Mouse (Mus musculus): ENCODE measurements at regions not wholly inside any gene's neighbourhood (a gene's known extent, or its start where the extent isn't known, plus 50 kb on each side); places are given as distances from the start of the nearest gene placed in this dataset.

DNA sequence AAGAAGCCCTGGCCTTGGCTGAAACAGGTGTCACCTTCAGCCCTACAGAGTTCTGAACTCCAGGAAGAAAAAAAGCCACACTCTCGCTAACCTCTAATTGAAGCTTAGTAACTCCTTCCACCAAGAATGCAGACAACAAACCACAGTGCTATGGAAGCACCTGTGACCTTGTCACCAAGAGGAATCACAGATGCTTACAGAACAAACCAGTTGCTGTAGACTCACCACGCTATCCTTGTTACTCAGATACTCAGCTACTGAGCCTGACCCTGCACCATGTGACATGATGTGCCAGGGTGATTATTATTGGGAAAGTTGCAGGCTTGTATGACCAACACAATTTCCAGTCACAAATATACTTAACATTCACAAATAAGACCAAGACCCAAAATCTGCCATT lies 104.6 kb downstream of the Sp3 start:
- Histone ChIP-seq H3K27me3 (replicated peaks; ENCODE audit: control insufficient read depth, insufficient read depth, low read length) (no peaks in the 10 kb centered on the region), H3K27ac (ENCODE audit: low read depth) (no peak overlapping the region), H3K9me3 (ENCODE audit: control insufficient read depth, low read length) (no peaks in the 10 kb centered on the region), H3K36me3 (ENCODE audit: control insufficient read depth, insufficient read depth, low read length) (no peaks in the 10 kb centered on the region), H3K4me1 (replicated peaks; ENCODE audit: control insufficient read depth, insufficient read depth, low read length) (no peaks in the 10 kb centered on the region), H3K4me3 (ENCODE audit: low read depth, low read length) (no peak overlapping the region), H3K9ac (ENCODE audit: low read length) (no peak overlapping the region), H3K4me2 (ENCODE audit: low read length) (no peak overlapping the region)
- DNase-seq (ENCODE audit: low spot score) (no peak), ATAC-seq (replicated peaks; ENCODE audit: low FRiP score, low TSS enrichment, low read depth) (no peak)
- 69% methylated on average over 2 of the region's 2 CpGs for WGBS

DNA sequence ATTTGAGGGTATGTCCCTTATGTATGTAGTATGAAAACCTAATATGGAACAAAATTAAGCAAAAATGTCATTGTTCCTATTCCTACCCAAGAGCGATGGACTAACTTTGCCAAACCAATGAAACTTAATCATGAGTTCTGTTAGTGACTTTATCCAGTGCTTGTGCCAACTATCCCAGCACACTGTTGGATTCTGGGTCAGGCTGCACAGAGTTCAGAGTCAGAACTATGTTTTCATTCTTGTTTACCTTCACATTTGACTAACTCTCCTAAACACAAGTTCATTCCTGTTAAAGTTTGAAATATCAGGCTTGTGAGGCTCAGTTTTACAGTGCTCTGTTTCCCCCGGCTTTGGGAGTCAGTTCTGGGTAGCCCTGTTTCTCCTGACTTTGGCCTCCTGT lies 100.2 kb downstream of the Sp3 start:
- Histone ChIP-seq H3K4me3 (ENCODE audit: low read depth, low read length) (no peak overlapping the region), H3K27me3 (replicated peaks; ENCODE audit: control insufficient read depth, insufficient read depth, low read length) (no peaks in the 10 kb centered on the region), H3K4me1 (replicated peaks; ENCODE audit: control insufficient read depth, insufficient read depth, low read length) (no peaks in the 10 kb centered on the region), H3K27ac (ENCODE audit: low read depth) (no peak overlapping the region), H3K9me3 (ENCODE audit: control insufficient read depth, low read length) (no peaks in the 10 kb centered on the region), H3K9ac (ENCODE audit: low read length) (no peak overlapping the region), H3K4me2 (ENCODE audit: low read length) (no peak overlapping the region), H3K36me3 (ENCODE audit: control insufficient read depth, insufficient read depth, low read length) (no peaks in the 10 kb centered on the region)
- ATAC-seq (replicated peaks; ENCODE audit: low FRiP score, low TSS enrichment, low read depth) (no peak), DNase-seq (ENCODE audit: low spot score) (no peak)
- 88% methylated on average over 2 of the region's 2 CpGs for WGBS

DNA sequence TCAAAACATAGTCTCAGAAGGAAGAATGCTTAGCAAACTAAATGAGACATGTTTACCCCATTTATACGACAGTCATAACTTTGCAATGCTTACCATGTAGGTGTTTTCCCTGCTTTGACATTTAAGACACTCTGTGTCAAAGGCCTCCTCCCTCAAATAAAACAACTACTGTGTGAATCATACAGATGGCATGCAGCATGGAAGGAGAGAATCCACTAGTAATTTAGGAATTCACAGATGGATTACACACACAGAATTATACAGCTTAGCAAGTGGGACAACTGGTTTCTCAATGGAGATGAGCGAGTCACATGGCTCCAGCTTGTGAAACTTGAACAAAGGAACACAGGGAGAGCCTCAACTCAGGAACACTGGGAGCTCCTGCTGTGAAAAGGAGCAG lies 98.7 kb downstream of the Sp3 start:
- 91% methylated on average over 2 of the region's 2 CpGs for WGBS
- H3K9me3 ChIP-seq (ENCODE audit: control insufficient read depth, low read length), result no peaks in the 10 kb centered on the region
- no peak for DNase-seq (ENCODE audit: low spot score)
- no peaks in the 10 kb centered on the region for H3K27me3 ChIP-seq (replicated peaks; ENCODE audit: control insufficient read depth, insufficient read depth, low read length)
- H3K36me3 ChIP-seq (ENCODE audit: control insufficient read depth, insufficient read depth, low read length), result no peaks in the 10 kb centered on the region
- ATAC-seq (replicated peaks; ENCODE audit: low FRiP score, low TSS enrichment, low read depth), result no peak
- no peak overlapping the region for H3K4me2 ChIP-seq (ENCODE audit: low read length)
- no peak overlapping the region for H3K27ac ChIP-seq (ENCODE audit: low read depth)
- no peak overlapping the region for H3K9ac ChIP-seq (ENCODE audit: low read length)
- H3K4me3 ChIP-seq (ENCODE audit: low read depth, low read length), result no peak overlapping the region
- H3K4me1 ChIP-seq (replicated peaks; ENCODE audit: control insufficient read depth, insufficient read depth, low read length), result no peaks in the 10 kb centered on the region

DNA sequence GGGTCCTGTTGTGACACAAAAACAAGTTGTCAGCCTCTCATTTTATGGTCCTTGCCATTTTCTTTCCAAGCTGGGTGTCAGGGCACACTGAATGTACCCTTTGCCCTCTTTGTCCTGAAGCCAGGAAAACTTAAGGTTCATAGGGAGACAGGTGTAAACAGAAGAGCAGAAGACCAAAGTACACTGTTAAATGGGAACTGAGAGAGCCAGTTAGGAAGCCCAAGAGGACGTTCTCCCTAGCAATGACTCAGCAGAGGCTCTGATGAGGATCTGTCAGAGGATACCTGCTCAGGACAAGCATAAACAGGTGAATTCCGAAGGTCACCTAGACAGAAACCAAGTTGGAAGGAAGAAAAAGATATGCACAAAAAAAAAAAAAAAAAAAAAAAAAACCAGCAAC lies 94.0 kb downstream of the Sp3 start:
- Histone ChIP-seq H3K9me3 (ENCODE audit: control insufficient read depth, low read length) (no peaks in the 10 kb centered on the region), H3K27me3 (replicated peaks; ENCODE audit: control insufficient read depth, insufficient read depth, low read length) (no peaks in the 10 kb centered on the region), H3K27ac (ENCODE audit: low read depth) (no peak overlapping the region), H3K4me3 (ENCODE audit: low read depth, low read length) (no peak overlapping the region), H3K9ac (ENCODE audit: low read length) (no peak overlapping the region), H3K36me3 (ENCODE audit: control insufficient read depth, insufficient read depth, low read length) (no peaks in the 10 kb centered on the region), H3K4me1 (replicated peaks; ENCODE audit: control insufficient read depth, insufficient read depth, low read length) (no peaks in the 10 kb centered on the region), H3K4me2 (ENCODE audit: low read length) (no peak overlapping the region)
- 80% methylated on average over 2 of the region's 2 CpGs for WGBS
- ATAC-seq (replicated peaks; ENCODE audit: low FRiP score, low TSS enrichment, low read depth) (no peak), DNase-seq (ENCODE audit: low spot score) (no peak)
